Comparison of ENCODE assay signal across 15 mouse cellular contexts in genomic region chr9:75024089-75024488, GRCm38 (mm10). TPM values are rescaled to one million over a fixed set of nuclear protein-coding genes. Genes with fewer than 3 reads are reported as not detected.
DNase-seq lines count a peak whose midpoint lies in the region; ATAC-seq lines count a peak whose summit lies in the region.
"Had no signal": no experiment of that assay in that cellular context is flagged by ENCODE, and none has a peak within 500 bp of the region (broad histone marks: within the 10 kb centered on the region; RNA-seq: fewer than 3 reads in every experiment).

No protein-coding gene starts in this region.

- peak; percentile 95 for ATAC-seq in megakaryocyte-erythroid progenitor cell, adult 5-6 weeks (replicated peaks; ENCODE audit: low FRiP score, low TSS enrichment, poor library complexity, severe bottlenecking)
- ATAC-seq: forebrain, embryonic 16.5 days; midbrain, embryonic 13.5 days had no signal

- peak; percentile 38 for DNase-seq in retina, postnatal 1 day
- DNase-seq in retina, embryonic 14.5 days (ENCODE audit: low spot score) = no peak
- peak; percentile 51 for DNase-seq in embryo, embryonic 10.5 days (ENCODE audit: low spot score)
- DNase-seq in liver = peak; percentile 35
- no peak for DNase-seq in ovary, postnatal 36 days (ENCODE audit: low spot score)
- DNase-seq in heart, adult 9 months (ENCODE audit: low spot score in 2 of 2) = no peak
- DNase-seq in frontal cortex, postnatal 10 days (ENCODE audit: low spot score in 2 of 2) = no peak
- DNase-seq: cerebellum, adult 18-20 months; gastrocnemius, postnatal 10 days; heart, postnatal 10 days; kidney, postnatal 10 days; thymus, postnatal 36 days had no signal

RNA-seq across cellular contexts. Expression of gene Arpp19, which starts 13.3 kb away (rescaled TPM):
- 180 and 239 TPM in 2 replicates for total RNA-seq in megakaryocyte-erythroid progenitor cell, adult 5-6 weeks (2014; fragmentation: Nextera tagmentation)
- 112 and 152 TPM in 2 replicates for total RNA-seq in megakaryocyte-erythroid progenitor cell, adult 5-6 weeks (2017)

RNA-seq across cellular contexts. Expression of gene Myo5a, which starts 46.7 kb away (rescaled TPM):
- total RNA-seq in megakaryocyte-erythroid progenitor cell, adult 5-6 weeks (2014; fragmentation: Nextera tagmentation) = 7.5 and 10.4 TPM in 2 replicates
- 14.4 and 22.2 TPM in 2 replicates for total RNA-seq in megakaryocyte-erythroid progenitor cell, adult 5-6 weeks (2017)

Comparison
In these comparisons a context has a peak if more than half of its experiments do, and no peak if none do; other contexts are left out.
1. DNase-seq: peak in retina, postnatal 1 day (single experiment), embryo, embryonic 10.5 days (single experiment) and liver (single experiment); none in retina, embryonic 14.5 days (single experiment), ovary, postnatal 36 days (single experiment), heart, adult 9 months (0 of 2) and frontal cortex, postnatal 10 days (0 of 2).